Mouse (Mus musculus) ES-E14 (cell line): ENCODE data around the gene Tmprss2. TPM values are rescaled to one million over a fixed set of nuclear protein-coding genes. Genes with fewer than 3 reads are reported as not detected.

Source experiments
- DNase-seq: peaks from one replicate; pipeline ENCODE4 v3.0.0-alpha.2; 2013; ENCODE audit warnings: low read depth, low spot score
- H3K27ac ChIP-seq: 2 replicates; pipeline ENCODE4 v1.5.1; 2012; ENCODE audit warnings: low read depth, mild to moderate bottlenecking, low read length, moderate library complexity, mixed read lengths; ENCODE audit not compliant: poor library complexity, insufficient read depth, severe bottlenecking
- H3K36me3 ChIP-seq: 2 replicates; pipeline ENCODE4 v1.6.1; 2012; ENCODE audit warnings: mild to moderate bottlenecking, low read length, moderate library complexity, mixed read lengths; ENCODE audit not compliant: control insufficient read depth, poor library complexity, insufficient read depth, severe bottlenecking
- H3K4me1 ChIP-seq, 2 experiments: fragments of 150-350 bp in 1 of 2; sonication (generic) in 1 of 2; 2 replicates each; pipeline ENCODE4 v1.6.1; 2012; ENCODE audit warnings: low read length in 2 of 2, mild to moderate bottlenecking in 1 of 2, mixed read lengths in 1 of 2; ENCODE audit not compliant: control insufficient read depth in 2 of 2, insufficient read depth in 2 of 2, poor library complexity in 1 of 2
- H3K4me3 ChIP-seq, 2 experiments: fragments of 150-350 bp in 1 of 2; sonication (generic) in 1 of 2; 2 replicates each; pipeline ENCODE4 v1.5.1; 2012; ENCODE audit warnings: low read length in 2 of 2, low read depth in 1 of 2, mild to moderate bottlenecking in 1 of 2, mixed read lengths in 1 of 2; ENCODE audit not compliant: insufficient read depth in 1 of 2, poor library complexity in 1 of 2, severe bottlenecking in 1 of 2
- H3K9ac ChIP-seq: 2 replicates; pipeline ENCODE4 v1.6.1; 2012; ENCODE audit warnings: low read depth, mild to moderate bottlenecking, low read length, mixed read lengths; ENCODE audit not compliant: poor library complexity, insufficient read depth, severe bottlenecking
- H3K9me3 ChIP-seq: fragments of 150-350 bp; sonication (generic); 2 replicates; pipeline ENCODE4 v1.6.1; 2012; ENCODE audit warnings: low read depth, mild to moderate bottlenecking, low read length; ENCODE audit not compliant: control insufficient read depth, insufficient read depth
- CHD2 ChIP-seq: IDR thresholded peaks from 2 replicates; pipeline ENCODE4 v1.6.1; 2014; ENCODE audit warnings: mild to moderate bottlenecking, low read depth, low read length, inconsistent platforms
- HCFC1 ChIP-seq: IDR thresholded peaks from 2 replicates; pipeline ENCODE4 v1.6.1; 2012; ENCODE audit warnings: low read length, inconsistent platforms, borderline replicate concordance; ENCODE audit not compliant: insufficient read depth
- MAFK ChIP-seq: IDR thresholded peaks from 2 replicates; pipeline ENCODE4 v1.6.1; 2014; ENCODE audit warnings: mild to moderate bottlenecking, low read depth, low read length, inconsistent platforms; ENCODE audit not compliant: insufficient read depth
- ZC3H11A ChIP-seq: IDR thresholded peaks from 2 replicates; pipeline ENCODE4 v1.6.1; 2012; ENCODE audit warnings: low read depth, mild to moderate bottlenecking, inconsistent platforms, low read length, borderline replicate concordance
- ZNF384 ChIP-seq: IDR thresholded peaks from 2 replicates; pipeline ENCODE4 v1.6.1; 2012; ENCODE audit warnings: low read depth, low read length, inconsistent platforms
- in situ Hi-C, 2 experiments: fragments of 600-800 bp; cut with MboI; formaldehyde crosslinking; loops; one replicate each; pipeline ENCODE4 v1.15.1; 2025; ENCODE audit warnings: low sequenced_read_pairs in 2 of 2, inconsistent platforms in 1 of 2; ENCODE audit not compliant: unreplicated experiment in 2 of 2
- total RNA-seq: library from RNA; depleted of rRNA; stranded (reverse); fragments of 300-350 nt; gene quantifications from 2 replicates; pipeline ENCODE4 v1.2.3, GENCODE M21; 2012; rRNA removed

Gene Tmprss2
- total RNA-seq, 1 experiment: 1.7 TPM

GRCm38 (mm10) chr16:97529241-97529640, 81.8 kb downstream of the Tmprss2 start:
- Histone ChIP-seq H3K9ac (no peak overlapping the region), H3K9me3 (no peaks in the 10 kb centered on the region), H3K4me3 (no peak overlapping the region), H3K27ac (no peak overlapping the region), H3K4me1 (no peaks in the 10 kb centered on the region), H3K36me3 (no peaks in the 10 kb centered on the region)
- TF ChIP-seq HCFC1 (no peak), MAFK (no peak), ZNF384 (no peak), CHD2 (no peak), ZC3H11A (no peak)
- DNase-seq: no peak
- in situ Hi-C loops: no loop called here

DNA sequence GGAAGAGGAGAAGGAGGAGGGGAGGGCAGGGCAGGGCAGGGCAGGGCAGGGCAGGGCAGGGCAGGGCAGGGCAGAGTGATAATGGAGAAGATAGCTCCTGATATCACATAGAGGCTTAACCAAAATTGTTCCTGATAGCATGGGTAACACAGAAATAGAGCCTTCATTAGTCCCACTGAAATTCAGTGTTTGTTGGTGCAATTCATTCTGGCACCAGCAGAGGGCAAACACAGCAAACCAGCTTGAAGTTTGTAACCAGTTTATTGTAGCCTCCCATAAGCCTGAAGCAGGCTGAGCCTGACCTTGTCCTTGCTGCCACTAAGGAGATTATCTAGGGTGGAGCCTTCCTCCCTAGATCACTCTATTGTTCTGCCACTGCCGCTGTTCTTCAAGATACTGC, 88.0 kb downstream of the Tmprss2 start:
- peak; percentile 76 for DNase-seq
- in situ Hi-C loops: no loop called here
- no peak overlapping the region for H3K9ac ChIP-seq
- no peak overlapping the region for H3K4me3 ChIP-seq
- no peaks in the 10 kb centered on the region for H3K9me3 ChIP-seq
- TF ChIP-seq MAFK (no peak), ZC3H11A (peak; percentile 16; the same call in 1 of the 2 replicates)
- no peak overlapping the region for H3K27ac ChIP-seq
- H3K36me3 ChIP-seq: no peaks in the 10 kb centered on the region
- H3K4me1 ChIP-seq: peaks cover 2% of the 10 kb centered on the region in 2 experiments; a peak in 1 of 4 replicates

- Histone ChIP-seq H3K36me3 (no peaks in the 10 kb centered on the region), H3K27ac (no peak overlapping the region), H3K4me3 (no peak overlapping the region), H3K4me1 (peaks cover 2% of the 10 kb centered on the region in 2 experiments; a peak in 1 of 4 replicates), H3K9ac (no peak overlapping the region), H3K9me3 (no peaks in the 10 kb centered on the region)
- TF ChIP-seq MAFK (no peak), CHD2 (no peak), ZC3H11A (no peak), ZNF384 (no peak), HCFC1 (no peak)
- in situ Hi-C loops: no loop called here
- DNase-seq: no peak
These were observed 89.0 kb downstream of the Tmprss2 start for GRCm38 (mm10) chr16:97521983-97522382.

DNA sequence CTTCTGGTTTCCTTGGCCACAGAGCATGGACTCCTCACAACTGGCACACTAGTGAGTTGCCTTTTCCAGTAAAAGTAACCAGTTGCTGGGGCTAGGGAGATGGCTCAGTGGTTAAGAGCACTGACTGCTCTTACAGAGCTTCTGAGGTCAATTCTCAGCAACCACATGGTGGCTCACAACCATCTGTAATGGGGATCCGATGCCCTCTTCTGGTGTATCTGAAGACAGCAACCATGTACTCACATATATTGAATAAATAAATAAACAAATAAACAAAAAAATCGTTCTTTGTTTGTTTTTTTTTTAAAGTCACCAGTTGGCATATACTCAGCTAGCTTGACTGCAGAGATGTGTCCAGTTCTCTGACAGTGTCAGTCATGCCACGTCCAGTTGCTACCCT, 94.7 kb downstream of the Tmprss2 start:
- no peak for TF ChIP-seq CHD2
- no peak for TF ChIP-seq ZNF384
- no peak for TF ChIP-seq HCFC1
- peak; percentile 19; the same call in 1 of the 2 replicates for TF ChIP-seq ZC3H11A
- no peak for TF ChIP-seq MAFK

More for the DNA sequence above, 94.7 kb downstream of the Tmprss2 start:
- Histone ChIP-seq H3K4me1 (peaks cover 0 to 2% of the 10 kb centered on the region in 2 experiments; a peak in 1 of 4 replicates), H3K4me3 (no peak overlapping the region), H3K36me3 (no peaks in the 10 kb centered on the region), H3K27ac (no peak overlapping the region), H3K9me3 (no peaks in the 10 kb centered on the region), H3K9ac (no peak overlapping the region)
- in situ Hi-C loops: loop anchor here in 1 of 2 experiments (10.0 kb wide), 1 partner anchor 202 kb away; no protein-coding TSS in a partner anchor
- no peak for DNase-seq

Other genes with a start within 250 kb of the Tmprss2 start
- gene Mx1, start 148.3 kb downstream of the Tmprss2 start, total RNA-seq: 0.36 TPM in 1 of 2 replicates, not detected in the other
- 0.90 and 2.5 TPM in 2 replicates for gene Fam3b, start 96.4 kb downstream of the Tmprss2 start, total RNA-seq
- 8.0 and 9.7 TPM in 2 replicates for gene Ripk4, start 152.6 kb upstream of the Tmprss2 start, total RNA-seq
- 15.0 and 18.9 TPM in 2 replicates for gene Prdm15, start 240.7 kb upstream of the Tmprss2 start, total RNA-seq